Mouse (Mus musculus) cerebellum, adult 2 months (tissue): ENCODE data around the gene Plcd1.

Source experiments
- CTCF ChIP-seq: fragments of 200-500 bp; IDR thresholded peaks from 2 replicates; pipeline ENCODE4 v1.5.1; 2011; ENCODE audit warnings: low read depth, mild to moderate bottlenecking, control low read depth, low read length, moderate library complexity, borderline replicate concordance; ENCODE audit not compliant: insufficient read depth
- POLR2A ChIP-seq: fragments of 200-500 bp; IDR thresholded peaks from 2 replicates; pipeline ENCODE4 v1.6.1; 2011; ENCODE audit warnings: low read length, control low read depth, borderline replicate concordance; ENCODE audit not compliant: insufficient read depth

- TF ChIP-seq CTCF (no peak), POLR2A (no peak)
Measured at GRCm38 (mm10) chr9:119025263-119025662, 68.0 kb downstream of the Plcd1 start.
